21 mouse cellular contexts compared by ENCODE assay signal in genomic region chr11:106899804-106900203, GRCm38 (mm10).
"Had no signal": no experiment of that assay in that cellular context is flagged by ENCODE, and none has a peak within 500 bp of the region (broad histone marks: within the 10 kb centered on the region; RNA-seq: fewer than 3 reads in every experiment).

No protein-coding gene starts in this region.

- ATAC-seq: lung, postnatal 0 days; midbrain, embryonic 16.5 days had no signal

- H3K9ac ChIP-seq: lung, embryonic 15.5 days; midbrain, embryonic 12.5 days; neural tube, embryonic 13.5 days; neural tube, embryonic 15.5 days had no signal

- H3K36me3 ChIP-seq: lung, embryonic 15.5 days; midbrain, embryonic 12.5 days; neural tube, embryonic 13.5 days; neural tube, embryonic 15.5 days had no signal

- H3K4me2 ChIP-seq: lung, embryonic 15.5 days; midbrain, embryonic 12.5 days; neural tube, embryonic 13.5 days; neural tube, embryonic 15.5 days had no signal

- H3K9me3 ChIP-seq: lung, embryonic 15.5 days; megakaryocyte, embryonic 14.5 days; midbrain, embryonic 12.5 days; neural tube, embryonic 13.5 days; neural tube, embryonic 15.5 days had no signal

- H3K27ac ChIP-seq: lung, embryonic 15.5 days; macrophage; midbrain, embryonic 12.5 days; neural tube, embryonic 13.5 days; neural tube, embryonic 15.5 days had no signal

- H3K4me3 ChIP-seq: lung, embryonic 15.5 days; megakaryocyte, embryonic 14.5 days; midbrain, embryonic 12.5 days; myocyte; neural tube, embryonic 13.5 days; neural tube, embryonic 15.5 days had no signal

- H3K4me1 ChIP-seq: midbrain, embryonic 12.5 days; neural tube, embryonic 13.5 days; neural tube, embryonic 15.5 days had no signal

- DNase-seq: lung, adult 2 months; lung, postnatal 14 days; lung, postnatal 36 days; midbrain, embryonic 14.5 days; retina, postnatal 1 day; right cerebral cortex, adult 18-20 months; right cerebral cortex, postnatal 25 days; right cerebral cortex, postnatal 4 days; spleen, adult 18-20 months; thymus, adult 18-20 months; thymus, postnatal 14 days; thymus, postnatal 36 days had no signal

- H3K27me3 ChIP-seq: lung, embryonic 15.5 days; megakaryocyte, embryonic 14.5 days; midbrain, embryonic 12.5 days; neural tube, embryonic 13.5 days; neural tube, embryonic 15.5 days had no signal
